Mouse (Mus musculus): ENCODE measurements around the gene Olfr654.

Gene Olfr654

DNA sequence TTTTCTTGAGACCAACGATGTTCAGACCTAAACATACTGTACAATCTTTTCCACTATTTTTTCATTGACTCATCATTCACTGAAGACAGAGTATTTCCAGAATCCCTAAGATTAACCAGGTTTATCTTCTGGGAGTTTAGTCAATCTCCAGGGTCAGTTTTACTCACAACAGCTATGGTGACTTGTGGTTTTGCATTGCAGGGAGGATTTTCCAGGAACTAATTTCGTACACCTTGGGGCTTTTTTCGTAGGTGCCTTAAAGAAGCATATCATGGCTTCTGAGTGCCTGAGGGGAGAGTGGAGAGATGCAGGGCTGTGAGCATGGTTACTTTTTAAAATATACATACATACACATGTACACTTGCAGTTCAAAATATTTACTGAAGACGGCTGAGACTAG, at the start of gene Olfr654:
Gene Olfr654 (plus strand): TSS at position 301 of the 400 bp plus-strand sequence.
- no peak for DNase-seq

DNA sequence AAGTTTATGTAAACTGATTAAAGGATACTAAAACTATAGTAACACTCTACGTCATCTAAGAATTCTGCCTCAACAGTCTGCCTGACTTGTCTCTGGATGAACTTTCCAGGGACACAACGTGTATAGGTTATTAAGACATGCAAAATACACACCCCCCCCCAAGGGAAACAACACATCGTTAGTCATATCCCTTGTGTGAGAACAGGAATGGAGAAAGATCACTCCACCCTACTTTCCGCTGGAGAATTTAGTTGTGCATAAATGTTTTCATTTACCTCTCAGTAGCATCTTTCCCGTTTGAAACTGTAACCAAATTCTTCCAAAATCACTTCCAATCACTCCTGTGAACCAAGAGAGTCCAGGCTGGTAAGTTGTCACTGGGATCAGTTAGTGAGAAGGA, 37.0 kb upstream of the Olfr654 start, which contains the start of gene Olfr651:
Gene Olfr651 (plus strand): TSS at position 301 of the 400 bp plus-strand sequence.
- no peak for DNase-seq

DNA sequence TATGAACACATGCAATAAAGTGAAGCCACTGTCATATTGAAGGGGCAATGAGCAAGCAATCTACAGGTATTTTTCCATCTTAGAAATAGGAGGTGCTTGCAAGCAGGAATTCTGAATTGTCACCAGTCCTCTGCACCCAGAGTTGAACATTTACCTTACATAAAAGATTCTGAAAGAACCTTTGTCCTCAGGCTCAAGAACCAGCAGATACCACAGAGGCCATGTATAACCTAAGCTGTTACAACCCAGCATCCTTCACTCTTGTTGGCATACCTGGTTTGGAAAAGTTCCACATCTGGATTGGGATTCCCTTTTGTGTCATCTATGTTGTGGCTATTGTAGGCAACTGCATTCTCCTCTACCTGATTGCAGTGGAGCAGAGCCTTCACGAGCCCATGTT, 34.1 kb upstream of the Olfr654 start:
- DNase-seq, result no peak

- no peak for DNase-seq
Observed at GRCm38 (mm10) chr7:104560601-104561000, 26.2 kb upstream of the Olfr654 start, which contains the start of gene Olfr652. Gene Olfr652 (plus strand): TSS chr7:104560901.

DNA sequence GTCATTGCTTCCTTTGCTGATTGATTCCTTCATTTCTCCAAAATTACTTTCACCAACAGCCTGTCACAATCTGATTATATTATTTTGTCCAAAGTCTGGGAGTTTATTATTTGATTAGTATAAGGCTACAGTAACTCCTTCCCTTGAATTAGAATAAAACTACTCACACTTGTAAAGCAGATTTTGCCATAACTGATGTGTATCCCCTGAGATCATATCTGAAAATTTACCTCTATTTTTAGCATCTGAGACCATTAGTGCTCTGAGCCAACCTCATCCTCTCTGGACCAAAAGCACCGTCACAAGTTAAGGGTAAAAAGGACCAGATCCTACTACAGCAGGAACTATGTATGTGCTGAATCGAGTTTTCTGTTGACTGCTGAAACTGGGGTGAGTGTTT, 9.8 kb upstream of the Olfr654 start, which contains the start of gene Olfr653:
Gene Olfr653 (plus strand): TSS at position 301 of the 400 bp plus-strand sequence.
- no peak for DNase-seq

- DNase-seq, result no peak
Observed at GRCm38 (mm10) chr7:104580846-104581245, 6.0 kb upstream of the Olfr654 start.

DNA sequence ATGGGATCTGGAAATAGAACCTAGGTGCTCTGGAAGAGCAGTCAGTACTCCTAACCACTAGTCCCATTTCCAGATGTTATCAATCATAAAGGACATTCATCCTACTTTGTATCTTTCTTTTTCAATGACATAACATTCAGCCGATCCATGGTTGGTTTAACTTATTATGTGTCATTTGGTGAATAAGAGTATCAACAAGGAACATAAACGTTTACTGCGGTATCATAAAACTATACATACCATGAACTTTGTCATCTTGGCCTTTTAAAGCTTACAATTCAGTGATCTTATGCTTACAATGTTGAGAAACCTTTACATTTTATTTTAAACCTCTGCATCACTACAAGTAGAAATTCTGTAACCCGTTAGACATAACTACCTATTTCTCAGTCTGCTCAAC, 5.4 kb upstream of the Olfr654 start:
- DNase-seq, result no peak

GRCm38 (mm10) chr7:104588274-104588673, 1.4 kb downstream of the Olfr654 start:
- DNase-seq, result no peak

DNA sequence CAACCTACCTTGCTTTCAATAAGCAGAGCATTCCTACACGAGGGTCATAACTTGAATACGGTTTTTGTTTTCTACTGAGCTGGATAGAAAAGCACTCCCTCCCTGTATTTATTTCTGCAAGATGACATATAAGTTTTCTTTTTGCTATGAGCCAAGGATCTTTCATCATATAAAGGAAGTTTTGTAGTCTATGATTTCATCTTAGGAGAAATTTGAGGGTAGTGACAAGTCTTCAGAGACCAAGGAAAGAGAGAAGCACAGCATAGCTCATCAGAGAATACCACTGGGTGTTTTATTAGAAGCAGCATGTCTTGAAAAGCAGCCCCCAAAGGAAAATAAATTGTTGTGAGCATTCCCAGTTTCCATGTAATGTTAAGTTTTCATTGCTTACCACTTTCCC, 14.9 kb downstream of the Olfr654 start, which contains the start of gene Olfr655:
Gene Olfr655 (minus strand): TSS at position 101 of the 400 bp plus-strand sequence.
- no peak for DNase-seq

- DNase-seq, result peak; percentile 44
Observed at GRCm38 (mm10) chr7:104603173-104603572, 16.3 kb downstream of the Olfr654 start.

DNA sequence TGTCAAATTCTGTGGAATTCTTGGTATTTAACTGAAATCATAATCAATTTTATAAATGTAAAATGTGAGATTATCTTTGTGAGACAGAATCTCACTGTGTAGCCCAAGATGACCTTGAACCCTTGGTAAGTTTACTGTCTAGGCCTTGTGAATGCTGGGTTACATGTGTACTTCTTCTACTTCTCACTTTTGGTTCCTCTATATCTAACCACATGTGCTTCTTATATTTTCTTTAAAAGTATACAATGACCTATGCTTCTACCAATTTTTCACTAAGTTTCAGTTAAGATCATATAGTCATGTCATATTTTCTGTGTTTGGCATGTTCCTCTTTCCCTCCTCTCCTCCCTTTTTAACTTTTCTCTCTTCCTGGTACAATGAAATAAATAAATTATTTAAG, 17.9 kb downstream of the Olfr654 start:
- DNase-seq, result no peak

GRCm38 (mm10) chr7:104613655-104614054, 26.8 kb downstream of the Olfr654 start, which contains the start of gene Olfr656:
Gene Olfr656 (plus strand): TSS chr7:104613955.
- no peak for DNase-seq

GRCm38 (mm10) chr7:104624494-104624893, 37.7 kb downstream of the Olfr654 start, which contains the start of gene Olfr657:
Gene Olfr657 (plus strand): TSS chr7:104624794.
- no peak for DNase-seq

All from liver (tissue).